Mouse (Mus musculus): ENCODE measurements around the gene Ddx42.

- no peak; the same call in 1 of the 2 replicates for TF ChIP-seq CTCF (conservative IDR thresholded peaks at IDR 0.05; ENCODE audit: insufficient read depth, insufficient read length, low read depth, low read length)
- TF ChIP-seq POLR2A (IDR thresholded peaks at IDR 0.05; ENCODE audit: low read depth, low read length) = no peak
Measured at GRCm38 (mm10) chr11:106291861-106292260, 75.1 kb downstream of the Ddx42 start.
